Mouse (Mus musculus): Measurements from ENCODE around the gene Tmsb4x. TPM values are rescaled to one million over a fixed set of nuclear protein-coding genes. Genes with fewer than 3 reads are reported as not detected.

Gene Tmsb4x
- total RNA-seq, 2 experiments from 2014 or later = 1,983 to 2,031 TPM

DNA sequence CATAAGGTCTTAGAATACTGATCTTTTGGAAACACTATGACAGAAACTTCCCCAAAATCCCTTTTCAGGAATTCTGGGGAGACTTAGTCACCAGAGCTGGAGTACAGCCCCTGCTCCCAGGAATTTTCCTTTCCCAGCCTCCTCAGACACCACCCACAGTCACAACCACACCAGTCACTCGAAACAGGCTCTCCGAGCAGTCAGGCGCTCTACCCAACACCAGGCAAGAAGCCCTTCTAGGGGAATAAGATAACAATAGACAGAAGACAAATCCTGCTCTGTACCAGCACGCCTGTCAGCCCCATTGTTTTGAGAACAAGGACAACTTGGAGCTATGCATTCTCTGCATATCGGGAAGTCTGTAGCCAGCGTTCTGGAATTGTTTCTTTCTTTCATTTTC, 25.6 kb downstream of the Tmsb4x start:
- DNase-seq (ENCODE audit: low spot score in 2 of 2) = no peak

GRCm38 (mm10) chrX:167182411-167182810, 26.7 kb downstream of the Tmsb4x start:
- no peak for DNase-seq (ENCODE audit: low spot score in 2 of 2)

GRCm38 (mm10) chrX:167179961-167180642, 29.0 kb downstream of the Tmsb4x start:
- DNase-seq (ENCODE audit: low spot score in 2 of 2) = no peak

DNA sequence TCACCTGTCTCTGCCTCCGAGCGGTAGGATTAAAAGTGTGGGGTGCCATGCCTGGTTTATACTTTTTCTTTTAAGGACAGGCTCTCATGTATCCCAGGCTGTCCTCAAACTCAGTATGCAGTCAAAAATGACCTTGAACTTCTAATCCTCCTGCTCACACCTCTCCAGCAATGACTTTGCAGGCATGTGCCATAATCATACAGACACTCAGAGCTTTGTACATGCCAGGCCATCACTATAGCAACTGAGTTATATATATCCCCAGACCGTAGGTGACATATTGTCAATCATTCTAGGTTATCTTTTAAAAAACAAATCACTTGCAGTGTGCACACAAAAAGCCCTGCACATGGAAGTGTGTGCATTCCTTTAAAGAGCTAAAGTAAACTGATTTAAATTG, 29.6 kb downstream of the Tmsb4x start:
- no peak for DNase-seq (ENCODE audit: low spot score in 2 of 2)

DNA sequence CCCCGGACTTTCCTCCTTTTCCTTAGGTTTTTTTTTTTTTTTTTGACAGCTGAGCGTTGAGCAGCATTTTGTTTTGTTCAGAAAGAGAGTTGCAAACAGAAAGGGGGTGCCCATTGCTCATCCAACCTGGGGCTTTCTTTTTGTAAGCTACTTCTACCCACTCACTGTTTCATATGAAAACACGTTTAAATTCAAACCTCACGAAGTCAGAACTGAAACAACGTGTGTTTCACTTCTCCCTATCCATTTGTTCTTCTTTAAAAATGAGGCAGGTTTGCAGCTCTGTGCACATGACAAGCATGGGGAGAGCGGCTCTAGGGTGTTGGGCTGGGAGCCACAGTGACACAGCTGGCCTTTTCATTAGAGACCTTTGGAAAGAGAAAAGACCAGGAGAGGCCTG, 33.8 kb downstream of the Tmsb4x start:
- no peak for DNase-seq (ENCODE audit: low spot score in 2 of 2)

- DNase-seq (ENCODE audit: low spot score in 2 of 2) = no peak
Observed at GRCm38 (mm10) chrX:167174311-167174710, 34.8 kb downstream of the Tmsb4x start.

DNA sequence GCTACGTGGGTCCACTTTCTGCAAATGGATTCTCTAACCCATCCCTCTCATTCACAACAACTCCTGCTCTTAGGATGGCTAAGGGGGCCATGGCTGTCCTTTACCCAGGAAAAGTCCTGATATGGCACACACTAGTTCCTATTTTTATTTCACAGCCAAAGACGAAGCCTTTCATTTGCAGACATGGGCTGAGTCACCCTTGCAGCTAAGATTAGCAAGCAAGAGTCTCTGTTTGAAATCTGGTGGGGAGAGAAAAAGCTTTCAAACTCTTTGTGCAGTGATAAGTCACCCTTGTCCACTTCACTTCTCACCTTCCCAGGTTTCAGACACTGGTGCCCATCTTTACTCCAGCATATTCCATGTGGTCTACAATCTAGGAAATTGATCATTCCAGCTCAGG, 36.9 kb downstream of the Tmsb4x start:
- no peak for DNase-seq (ENCODE audit: low spot score in 2 of 2)

DNA sequence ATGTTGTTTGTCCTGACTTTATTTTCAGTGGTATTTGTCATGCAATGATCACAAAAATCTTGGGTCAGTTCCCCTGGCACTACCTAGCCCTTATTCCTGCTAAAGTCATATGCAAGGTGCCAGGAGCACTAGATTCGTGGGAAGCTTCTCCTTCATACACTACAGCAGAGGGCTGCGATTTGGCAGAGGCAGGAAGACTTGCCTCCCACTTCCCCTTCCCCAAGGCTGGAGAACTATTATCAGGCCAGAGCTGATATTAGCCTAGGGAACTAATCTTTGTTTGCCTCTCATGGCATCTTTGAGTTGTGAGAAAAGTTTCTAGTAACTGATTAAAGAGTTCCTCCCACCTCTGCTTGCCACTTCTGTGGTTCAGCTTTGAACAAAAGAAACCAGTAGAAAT, 37.8 kb downstream of the Tmsb4x start:
- DNase-seq (ENCODE audit: low spot score in 2 of 2) = no peak

DNA sequence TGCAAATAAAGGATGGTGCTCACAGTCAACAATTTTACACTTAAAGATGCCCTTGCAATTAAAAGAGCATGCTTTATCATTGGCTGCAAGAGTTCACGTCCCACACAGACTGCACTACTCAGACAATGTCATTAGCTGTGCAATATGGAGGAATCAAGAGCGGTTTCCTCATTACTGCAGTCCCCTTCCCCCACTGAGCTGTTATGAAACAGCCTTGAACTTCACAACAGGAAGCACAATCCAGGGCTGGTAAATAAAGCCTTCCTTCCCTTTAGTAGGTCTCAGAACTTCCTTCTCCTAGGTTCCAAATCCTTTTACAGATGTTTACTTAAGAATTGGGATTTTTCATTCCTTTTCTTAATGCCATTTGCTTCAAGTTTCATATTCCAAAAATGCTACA, 41.8 kb downstream of the Tmsb4x start:
- DNase-seq (ENCODE audit: low spot score in 2 of 2) = no peak

DNA sequence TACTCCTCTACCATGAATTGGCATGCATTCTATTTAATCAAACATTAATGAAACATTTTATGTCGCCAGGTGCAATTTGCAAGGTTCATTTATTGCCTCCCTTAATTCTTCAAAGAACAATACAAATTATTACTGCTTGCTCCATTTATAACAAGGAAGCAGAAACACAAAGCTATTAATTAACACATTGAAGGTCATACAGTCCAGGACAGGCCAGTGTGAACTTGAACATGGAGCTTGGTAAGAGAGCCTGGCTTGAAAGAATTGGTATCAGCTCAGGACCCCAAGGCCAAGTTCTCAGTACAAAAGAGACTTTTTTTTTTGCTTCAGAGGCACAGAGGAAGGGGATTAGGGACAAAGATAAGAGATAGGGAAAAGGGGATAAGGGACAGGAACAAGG, 43.1 kb downstream of the Tmsb4x start:
- no peak for DNase-seq (ENCODE audit: low spot score in 2 of 2)

DNA sequence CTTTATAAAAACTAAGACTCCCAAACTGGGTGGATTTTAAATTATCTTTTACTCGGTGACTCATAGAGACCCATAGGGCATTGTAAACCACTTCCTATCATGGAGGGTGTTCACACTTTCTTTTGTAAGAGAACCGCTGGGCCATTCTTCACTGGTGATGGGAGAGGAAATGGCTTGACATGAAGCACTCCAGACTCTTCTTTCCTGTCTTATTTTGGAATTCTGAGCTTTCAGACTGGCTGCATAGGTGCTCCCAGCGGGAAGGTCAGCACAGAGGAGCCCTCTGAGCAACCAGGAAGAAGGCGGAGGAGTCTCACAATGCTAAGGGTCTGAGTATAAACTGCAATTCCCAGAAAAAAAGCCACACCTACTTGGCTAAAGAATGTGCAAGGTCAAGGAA, 51.4 kb downstream of the Tmsb4x start:
- no peak for DNase-seq (ENCODE audit: low spot score in 2 of 2)

Other genes starting within 250 kb of the Tmsb4x start
- gene Tlr8, start 55.0 kb upstream of the Tmsb4x start, total RNA-seq (2021) = under 1 TPM; 0.12 to 0.53 TPM
- 1 to 10 TPM; 4.4 to 5.1 TPM for gene Tlr7, start 121.2 kb upstream of the Tmsb4x start, total RNA-seq (2021)
- 10 to 100 TPM; 21.8 to 25.9 TPM for gene Prps2, start 173.4 kb upstream of the Tmsb4x start, total RNA-seq (2021)

All from layer of hippocampus, postnatal 14 days (tissue).